Mouse (Mus musculus) mature B cell (primary cell): ENCODE measurements around the gene Sytl5.

Experiments used
- in situ Hi-C: fragments of 300-500 bp; cut with MboI; formaldehyde crosslinking; loops from 2 replicates; pipeline ENCODE4 v1.14.3; 2019

Sytl5 gene

GRCm38 (mm10) chrX:9885322-9885721 lies at the start of gene Sytl5:
TSS of gene Sytl5 (plus strand) at chrX:9885622.
- in situ Hi-C loops = no loop called here

- in situ Hi-C loops = no loop called here
These were observed 38.8 kb upstream of the Sytl5 start, which contains the start of gene Hypm for GRCm38 (mm10) chrX:9846628-9847027. TSS of gene Hypm (plus strand) at chrX:9846928.

GRCm38 (mm10) chrX:9849403-9849802 lies 36.0 kb upstream of the Sytl5 start, which contains the start of gene H2al3:
TSS of gene H2al3 (plus strand) at chrX:9849703.
- in situ Hi-C loops = no loop called here

- in situ Hi-C loops = no loop called here
These were observed 23.6 kb upstream of the Sytl5 start for GRCm38 (mm10) chrX:9861859-9862258.

GRCm38 (mm10) chrX:9875519-9875918 lies 9.9 kb upstream of the Sytl5 start:
- in situ Hi-C loops = no loop called here

GRCm38 (mm10) chrX:9909572-9909971 lies 24.1 kb downstream of the Sytl5 start:
- in situ Hi-C loops = no loop called here

- in situ Hi-C loops = no loop called here
These were observed 48.4 kb downstream of the Sytl5 start for GRCm38 (mm10) chrX:9933839-9934238.

- in situ Hi-C loops = no loop called here
These were observed 98.8 kb downstream of the Sytl5 start for GRCm38 (mm10) chrX:9984094-9984669.

- in situ Hi-C loops = no loop called here
These were observed 115.3 kb downstream of the Sytl5 start for GRCm38 (mm10) chrX:10000718-10001117.

- in situ Hi-C loops = no loop called here
These were observed 120.5 kb downstream of the Sytl5 start for GRCm38 (mm10) chrX:10005946-10006345.

GRCm38 (mm10) chrX:10007675-10008270 lies 122.4 kb downstream of the Sytl5 start:
- in situ Hi-C loops = no loop called here

- in situ Hi-C loops = no loop called here
These were observed 124.8 kb downstream of the Sytl5 start for GRCm38 (mm10) chrX:10010202-10010601.

GRCm38 (mm10) chrX:10034666-10035065 lies 149.2 kb downstream of the Sytl5 start:
- in situ Hi-C loops = no loop called here
